Mouse (Mus musculus): ENCODE data around the gene Hgd.
A peak's percentile ranks its signal among the peaks of the same experiment; 100 is the strongest.
"Not testable (repeated sequence)": the region's sequence is repeated elsewhere in the genome, so short reads cannot be mapped to it uniquely, and the experiment has no call there.

Gene Hgd

DNA sequence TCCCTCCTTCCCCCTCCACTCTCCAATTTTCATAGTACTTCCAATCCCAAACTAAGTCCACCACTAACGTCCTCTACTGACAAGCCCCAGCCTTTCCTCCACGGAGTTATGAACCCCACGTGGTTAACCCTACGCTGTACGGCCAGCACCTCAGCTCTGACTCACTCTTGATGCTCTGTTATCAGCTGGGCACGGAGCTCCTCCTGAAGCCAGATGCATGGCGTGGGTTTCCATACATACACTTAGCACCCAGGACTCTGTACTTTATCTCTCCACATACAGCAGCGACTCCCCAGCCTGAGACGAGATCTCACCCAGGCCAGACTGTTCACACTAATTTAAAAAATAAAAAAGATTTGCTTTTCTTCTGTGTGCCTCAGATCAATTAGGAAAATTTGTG is 54.6 kb downstream of the Hgd start:
- DNase-seq (ENCODE audit: low spot score): no peak

DNA sequence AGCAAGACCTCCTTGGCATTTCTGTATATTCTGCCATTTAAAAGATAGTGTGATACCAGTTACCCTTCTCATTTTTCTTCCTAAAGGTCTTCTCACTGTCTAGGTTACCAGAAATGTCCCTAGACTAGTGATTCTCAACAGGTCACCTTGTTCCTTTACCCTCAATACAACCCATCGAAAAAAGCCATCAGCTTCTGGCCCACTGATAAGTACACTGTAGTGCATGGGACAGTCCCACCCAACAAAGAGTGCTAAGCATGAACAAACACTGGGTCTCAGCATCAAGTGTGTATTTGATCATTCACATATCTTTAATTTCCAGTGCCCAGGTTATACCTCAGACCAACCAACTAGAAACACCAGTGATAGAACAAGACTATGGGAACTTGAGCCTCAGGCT is 55.1 kb downstream of the Hgd start:
- DNase-seq (ENCODE audit: low spot score): no peak

DNA sequence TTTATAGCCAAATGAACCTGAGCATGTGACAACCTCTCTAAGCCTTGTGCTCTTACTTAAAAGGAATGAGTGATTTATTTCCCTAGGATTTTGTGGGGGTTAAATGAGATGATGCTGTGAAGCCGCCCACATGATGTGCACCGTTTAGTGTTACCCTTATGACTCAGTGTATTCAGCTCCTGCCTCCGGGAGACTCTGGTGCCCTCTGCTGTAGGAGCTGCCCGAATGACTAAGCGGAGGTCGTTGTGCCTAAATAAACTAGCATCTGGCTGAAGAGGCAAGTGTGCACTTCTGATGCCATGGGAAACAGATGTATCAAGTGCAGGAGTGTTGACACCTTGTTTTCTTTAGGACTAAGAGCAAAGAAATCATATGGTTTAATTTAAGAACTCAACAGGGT is 56.2 kb downstream of the Hgd start:
- no peak for DNase-seq (ENCODE audit: low spot score)

DNA sequence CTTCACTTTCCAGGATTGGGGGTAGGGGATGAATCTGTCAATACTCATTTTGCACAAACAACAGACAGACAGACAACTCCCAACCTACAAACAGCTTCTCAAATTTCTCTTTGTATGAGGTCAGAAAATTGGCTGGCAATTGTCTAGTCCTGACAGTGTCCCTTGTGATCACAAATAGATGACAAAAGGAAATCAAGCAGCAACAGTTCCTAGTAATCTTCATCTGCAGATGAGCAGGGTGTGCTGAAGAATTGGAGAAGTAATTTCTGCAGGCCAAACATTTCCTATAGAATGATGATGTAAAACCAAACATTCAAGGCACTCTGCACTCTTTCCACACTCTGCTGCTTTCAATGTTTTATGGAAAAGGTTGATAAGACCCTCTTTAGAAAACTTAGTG is 57.8 kb downstream of the Hgd start:
- DNase-seq (ENCODE audit: low spot score): no peak

- DNase-seq (ENCODE audit: low spot score): not testable (repeated sequence)
These were observed 60.6 kb downstream of the Hgd start for GRCm38 (mm10) chr16:37640522-37640921.

- DNase-seq (ENCODE audit: low spot score): no peak
These were observed 64.5 kb downstream of the Hgd start for GRCm38 (mm10) chr16:37644486-37644885.

- DNase-seq (ENCODE audit: low spot score): no peak
These were observed 65.3 kb downstream of the Hgd start for GRCm38 (mm10) chr16:37645211-37645610.

DNA sequence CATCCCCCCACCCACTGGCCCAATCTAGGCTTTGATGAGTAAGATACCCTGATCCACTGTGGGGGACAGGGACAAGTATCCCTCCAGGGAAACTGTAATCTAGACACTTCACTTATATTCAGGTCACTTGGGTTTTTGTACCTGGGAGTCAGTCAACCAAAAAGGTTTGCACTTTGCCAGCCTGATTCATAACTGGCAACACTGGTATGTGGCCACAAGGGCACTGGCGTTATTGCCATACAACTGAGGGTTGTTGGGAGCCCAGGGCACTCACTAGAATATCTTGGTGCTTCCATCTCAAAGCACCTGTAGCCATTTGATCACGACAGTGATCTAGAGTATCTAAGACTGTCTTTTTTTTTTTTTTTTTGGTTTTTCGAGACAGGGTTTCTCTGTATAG is 65.8 kb downstream of the Hgd start:
- DNase-seq (ENCODE audit: low spot score): no peak

DNA sequence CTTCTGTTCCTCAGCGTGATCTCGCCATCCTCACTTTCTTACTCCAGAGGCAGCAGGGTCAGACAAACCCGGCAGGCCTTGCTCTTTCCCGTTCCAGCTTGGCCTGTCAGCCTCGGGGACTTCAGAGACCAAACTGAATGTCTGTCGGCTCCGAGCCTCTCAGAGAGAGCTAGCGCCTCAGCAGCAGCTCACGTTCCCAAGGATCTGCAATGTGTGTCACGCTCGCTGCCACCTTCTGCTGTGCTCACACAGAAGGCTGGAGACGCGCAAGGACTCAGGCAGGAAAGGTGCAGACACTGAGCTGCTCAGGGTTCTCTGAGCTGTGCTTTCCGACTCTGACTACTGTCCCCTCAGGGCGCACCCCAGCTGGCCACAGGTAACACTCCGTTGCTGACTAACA is 67.1 kb downstream of the Hgd start:
- DNase-seq (ENCODE audit: low spot score): no peak

DNA sequence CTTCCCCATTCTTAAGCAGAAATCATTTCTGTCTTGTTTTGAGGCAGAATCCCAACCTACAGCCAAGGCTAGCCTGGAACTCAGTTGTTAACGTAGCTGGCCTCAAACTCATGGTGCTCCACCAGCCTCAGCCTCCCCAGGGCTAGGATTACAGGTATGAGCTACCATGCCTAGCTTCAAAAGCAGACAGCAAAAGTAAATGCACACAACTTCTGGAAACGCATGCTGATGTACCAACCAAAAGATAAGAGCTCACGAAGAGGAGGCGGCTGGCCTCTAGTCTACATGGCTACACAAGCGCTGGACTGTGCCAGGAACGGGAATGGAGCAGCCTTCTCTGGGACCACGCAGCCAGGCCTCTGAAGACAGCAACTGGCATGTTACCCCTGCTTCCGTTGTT is 68.0 kb downstream of the Hgd start:
- no peak for DNase-seq (ENCODE audit: low spot score)

DNA sequence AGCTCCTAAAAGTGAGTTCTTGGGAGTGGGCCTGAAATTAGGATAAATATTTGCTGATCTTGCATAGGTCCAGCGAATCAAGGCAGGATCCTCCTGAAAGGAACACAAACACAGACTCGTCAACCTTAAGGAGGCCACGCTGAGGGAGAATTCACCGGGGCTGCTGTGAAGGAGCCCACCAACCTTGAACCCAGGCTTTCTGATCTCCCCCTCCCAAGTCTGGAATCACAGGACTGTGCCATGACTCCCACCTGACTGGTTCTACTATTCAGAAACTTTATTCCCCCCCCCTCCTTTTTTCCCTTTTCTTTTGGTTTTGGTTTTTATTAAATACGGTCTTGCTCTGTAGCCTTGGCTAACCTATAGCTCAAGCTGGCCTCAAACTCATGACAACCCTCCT is 69.1 kb downstream of the Hgd start:
- DNase-seq (ENCODE audit: low spot score): no peak

DNA sequence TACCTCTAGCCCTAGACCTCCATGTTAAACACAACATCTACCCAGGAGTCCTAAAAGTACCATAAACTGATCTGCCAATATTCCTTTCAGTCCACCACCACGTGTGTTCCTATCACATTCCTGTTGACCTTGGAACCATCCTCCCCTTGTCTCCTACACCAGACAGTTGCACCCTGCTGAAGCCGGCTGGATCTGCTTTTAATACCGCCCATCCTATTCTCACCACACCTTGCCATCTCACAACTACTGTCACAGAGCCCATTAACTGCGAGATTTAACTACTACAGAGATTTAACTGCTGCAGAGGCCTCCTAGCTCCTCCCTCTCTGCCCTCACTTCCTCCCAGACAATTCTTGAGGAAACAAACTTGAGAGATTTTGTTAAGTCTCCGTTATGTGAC is 71.5 kb downstream of the Hgd start:
- DNase-seq (ENCODE audit: low spot score): no peak

- no peak for DNase-seq (ENCODE audit: low spot score)
These were observed 72.7 kb downstream of the Hgd start for GRCm38 (mm10) chr16:37652654-37653053.

DNA sequence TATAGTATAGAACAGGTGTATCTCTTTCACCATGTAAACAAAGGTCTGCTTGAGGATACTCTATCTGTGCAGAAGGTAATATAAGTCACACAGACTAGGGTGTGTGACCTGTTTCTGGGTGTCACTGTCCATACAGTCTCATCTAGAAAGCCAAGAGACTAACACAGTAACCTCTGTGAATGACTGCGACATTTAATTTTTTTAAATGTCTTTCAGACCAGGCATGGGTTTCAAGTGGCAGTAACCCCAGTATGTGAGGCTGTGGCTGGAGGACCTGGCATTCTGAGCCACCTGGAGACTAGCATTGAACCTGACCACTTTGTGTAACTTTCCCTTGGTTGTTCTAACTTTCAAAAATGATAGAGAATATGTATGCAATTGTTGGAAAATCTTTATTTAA is 73.1 kb downstream of the Hgd start:
- no peak for DNase-seq (ENCODE audit: low spot score)

GRCm38 (mm10) chr16:37653731-37654657 is 74.0 kb downstream of the Hgd start, which contains the start of gene Ndufb4:
Gene Ndufb4 (minus strand): TSS chr16:37654453.
- DNase-seq (ENCODE audit: low spot score): peak; percentile 80

DNA sequence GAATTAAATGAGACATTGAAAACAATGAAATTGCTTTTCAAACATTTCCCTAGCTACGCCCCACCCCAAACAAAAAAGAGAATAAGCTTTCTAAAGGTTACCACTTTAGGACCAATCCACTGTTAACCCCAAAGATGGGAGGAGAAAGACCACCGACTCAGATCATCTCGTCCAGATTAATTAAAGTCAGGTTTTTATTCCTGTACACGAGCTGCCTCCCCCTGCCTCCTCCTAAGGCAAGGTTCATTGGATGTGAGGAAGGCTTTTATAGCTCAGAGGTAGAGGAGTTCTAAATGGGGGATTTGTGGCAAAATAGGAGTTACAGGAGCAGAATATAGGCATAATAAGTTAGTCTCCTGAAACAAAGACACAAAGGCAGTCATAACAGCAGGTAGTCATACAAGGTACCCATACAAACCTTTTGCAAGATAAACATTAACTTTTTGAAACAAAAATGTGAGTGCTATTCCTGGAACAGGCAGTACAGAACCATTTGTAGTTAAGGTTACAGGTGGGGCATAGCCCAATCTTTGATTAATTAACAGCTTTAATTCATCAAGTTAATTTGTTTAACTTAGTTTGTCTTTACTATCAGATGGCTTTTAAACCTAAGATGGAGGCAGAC is 75.0 kb downstream of the Hgd start:
- no peak for DNase-seq (ENCODE audit: low spot score)

- DNase-seq (ENCODE audit: low spot score): no peak
These were observed 75.9 kb downstream of the Hgd start for GRCm38 (mm10) chr16:37655756-37656347.

GRCm38 (mm10) chr16:37656796-37657195 is 76.8 kb downstream of the Hgd start:
- no peak for DNase-seq (ENCODE audit: low spot score)

- DNase-seq (ENCODE audit: low spot score): no peak
These were observed 83.9 kb downstream of the Hgd start for GRCm38 (mm10) chr16:37663643-37664459.

- DNase-seq (ENCODE audit: low spot score): no peak
These were observed 85.5 kb downstream of the Hgd start for GRCm38 (mm10) chr16:37665394-37665935.

- no peak for DNase-seq (ENCODE audit: low spot score)
These were observed 90.8 kb downstream of the Hgd start for GRCm38 (mm10) chr16:37670666-37671283.
